Mouse (Mus musculus): ENCODE results near the gene Drosha.

- TF ChIP-seq POLR2A (IDR thresholded peaks at IDR 0.05; ENCODE audit: control insufficient read depth, low read depth, low read length) (no peak), CTCF (IDR thresholded peaks at IDR 0.05; ENCODE audit: control insufficient read depth, insufficient read depth, insufficient replicate concordance, low read depth, low read length) (no peak)
These were observed 137.6 kb downstream of the Drosha start for GRCm38 (mm10) chr15:12962179-12962578.

Measured in testis, adult 2 months (tissue).